Mouse (Mus musculus) thymus, postnatal 25 days (tissue): ENCODE data around the gene Cst6.
"Not testable (repeated sequence)": the region's sequence is repeated elsewhere in the genome, so short reads cannot be mapped to it uniquely, and the experiment has no call there.

Source experiments
- DNase-seq: peaks from one replicate; pipeline ENCODE4 v3.0.0; 2022

Cst6 gene

DNA sequence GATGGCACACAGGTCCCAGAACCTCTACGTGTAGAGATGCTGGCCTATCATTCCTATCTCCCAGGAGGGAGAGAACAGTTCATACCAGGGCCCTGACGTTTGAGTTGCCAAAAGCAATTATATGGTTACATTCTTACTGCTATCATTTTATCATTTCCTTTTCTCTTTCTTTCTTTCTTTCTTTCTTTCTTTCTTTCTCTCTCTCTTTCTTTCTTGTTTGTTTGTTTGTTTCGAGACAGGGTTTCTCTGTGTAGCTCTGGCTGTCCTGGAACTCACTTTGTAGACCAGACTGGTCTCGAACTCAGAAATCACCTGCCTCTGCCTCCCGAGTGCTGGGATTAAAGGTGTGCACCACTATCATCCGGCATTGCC is at the start of gene Cst6:
TSS of gene Cst6 (minus strand) at position 73 of the 372 bp plus-strand sequence.
- DNase-seq, result not testable (repeated sequence)

DNA sequence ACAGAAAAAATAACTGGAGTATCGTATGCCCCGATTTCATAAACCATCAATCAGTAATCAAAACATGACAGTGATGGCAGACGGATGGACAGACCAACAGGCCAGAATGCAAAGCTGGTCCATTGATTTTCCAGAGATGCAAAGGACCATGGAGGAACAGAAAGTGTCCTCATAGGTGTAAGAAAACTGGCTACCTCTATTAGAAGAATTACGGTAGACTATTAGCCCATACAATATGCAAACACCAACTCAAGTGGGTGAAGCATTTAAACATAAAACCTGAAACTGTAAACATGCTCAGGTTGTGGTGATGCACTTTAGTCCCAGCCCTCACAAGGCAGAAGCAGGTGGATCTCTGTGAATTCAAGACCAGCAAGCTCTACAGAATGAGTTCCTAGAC is 46.0 kb upstream of the Cst6 start:
- no peak for DNase-seq

DNA sequence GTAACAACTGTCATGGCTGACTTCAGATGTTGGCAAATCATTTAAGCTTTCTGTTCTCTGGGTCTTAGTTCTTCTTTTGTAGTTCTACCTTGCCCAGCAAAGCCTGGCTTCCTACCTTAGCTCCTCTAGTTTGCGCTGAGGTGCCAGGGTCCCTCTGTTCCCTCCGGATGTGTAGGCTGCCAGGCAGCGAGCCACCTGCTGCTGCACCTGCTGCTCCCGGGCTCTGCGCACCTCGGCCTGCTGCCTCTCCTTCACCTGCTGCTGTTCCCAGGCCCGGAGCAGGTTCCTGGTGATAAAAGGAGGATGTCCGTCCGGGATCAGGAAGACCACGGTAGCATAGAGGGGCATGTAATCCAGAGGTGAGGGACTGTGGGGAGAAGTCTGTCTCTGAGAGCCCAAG is 44.8 kb upstream of the Cst6 start:
- DNase-seq, result no peak

DNA sequence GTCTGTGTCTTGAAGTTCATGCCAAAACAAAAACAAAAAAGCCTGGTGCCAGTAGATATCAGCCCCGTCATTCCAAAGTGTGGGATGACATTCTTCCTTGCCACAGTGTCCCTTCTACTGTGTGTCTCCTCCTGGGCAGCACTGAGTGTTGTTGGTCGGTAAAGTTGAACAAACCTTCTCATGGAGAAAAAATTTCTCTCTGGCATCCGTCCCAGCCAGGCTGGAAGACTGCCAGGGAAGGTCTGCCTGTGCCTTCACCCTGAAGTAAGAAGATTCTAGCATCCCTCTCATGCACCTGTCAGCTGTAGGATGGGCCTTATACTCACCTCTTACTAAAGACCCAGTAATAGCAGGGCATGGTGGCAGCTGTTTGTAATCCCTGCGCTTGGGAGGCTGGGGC is 43.5 kb upstream of the Cst6 start:
- DNase-seq, result no peak

DNA sequence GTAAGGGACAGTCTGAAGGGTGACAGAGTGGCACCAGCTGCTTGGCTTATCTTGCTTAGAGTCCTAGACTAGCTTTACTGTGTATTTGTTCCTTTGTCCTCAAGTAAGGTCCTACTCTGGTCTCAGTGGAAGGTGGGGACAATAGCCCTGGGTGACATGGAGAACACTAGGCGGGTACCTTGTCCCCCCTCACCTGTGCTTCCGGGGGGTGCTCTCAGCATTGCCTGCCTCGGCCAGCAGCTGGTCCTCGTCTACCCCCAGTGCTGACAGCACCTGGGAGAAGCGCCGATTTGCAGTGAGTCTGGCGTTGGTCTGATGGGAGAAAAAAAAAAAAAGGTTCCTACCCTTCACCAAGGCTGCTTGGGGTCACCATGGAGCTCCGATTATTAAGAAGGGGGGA is 41.0 kb upstream of the Cst6 start:
- peak; percentile 60 for DNase-seq

DNA sequence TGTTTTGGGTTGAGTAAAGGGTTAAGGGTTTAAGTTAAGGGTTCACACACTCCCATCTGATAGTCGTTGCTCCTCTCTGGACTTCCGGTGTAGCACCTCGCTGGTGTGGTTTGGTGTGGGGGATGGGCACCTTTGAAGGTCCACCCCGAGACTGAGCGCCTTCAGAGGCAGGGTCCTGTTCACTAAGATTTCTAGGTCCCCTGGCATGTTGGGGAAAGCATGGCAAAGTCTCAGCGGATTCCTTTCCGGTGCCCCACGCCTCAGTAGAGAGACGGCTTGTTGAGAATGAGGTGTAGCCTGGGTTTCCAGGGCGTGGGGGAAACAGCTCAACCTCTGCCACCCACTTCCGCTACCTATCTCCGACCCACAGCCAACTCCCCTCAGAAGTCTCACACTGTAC is 40.3 kb upstream of the Cst6 start:
- DNase-seq, result peak; percentile 86

DNA sequence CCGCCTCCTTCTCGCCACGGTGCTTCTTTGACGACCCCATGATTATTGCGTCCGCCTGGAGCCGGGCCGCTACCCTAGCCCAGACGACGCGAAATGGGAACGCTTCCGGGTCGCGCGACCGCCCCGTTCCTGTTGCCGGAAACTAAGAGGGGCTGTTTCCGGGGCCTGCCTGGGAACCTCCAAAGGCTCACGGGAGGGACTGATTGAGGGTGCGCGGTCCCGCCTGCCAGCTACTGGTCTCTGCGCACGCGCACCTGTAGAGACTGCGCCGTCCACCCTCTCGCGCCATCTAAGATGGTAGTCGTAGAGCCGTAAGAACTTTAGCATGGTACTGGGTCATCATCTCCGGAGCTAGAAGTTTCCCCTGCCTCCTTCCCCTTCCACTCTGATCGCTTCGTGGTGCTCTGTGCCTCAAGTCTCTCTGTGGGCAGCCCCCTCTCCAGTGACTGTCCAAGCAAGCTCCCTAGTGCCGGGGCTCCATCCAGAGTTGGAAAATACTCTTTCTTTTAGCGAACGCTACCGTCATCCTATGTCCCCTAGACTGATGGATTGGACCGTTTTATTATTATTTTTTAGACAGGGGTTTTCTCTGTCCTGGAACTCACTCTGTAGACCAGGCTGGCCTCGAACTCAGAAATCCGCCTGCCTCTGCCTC is 39.3 kb upstream of the Cst6 start, which contains the start of gene Sart1:
TSS of gene Sart1 (minus strand) at position 116 of the 655 bp plus-strand sequence.
- DNase-seq, result peak; percentile 93

DNA sequence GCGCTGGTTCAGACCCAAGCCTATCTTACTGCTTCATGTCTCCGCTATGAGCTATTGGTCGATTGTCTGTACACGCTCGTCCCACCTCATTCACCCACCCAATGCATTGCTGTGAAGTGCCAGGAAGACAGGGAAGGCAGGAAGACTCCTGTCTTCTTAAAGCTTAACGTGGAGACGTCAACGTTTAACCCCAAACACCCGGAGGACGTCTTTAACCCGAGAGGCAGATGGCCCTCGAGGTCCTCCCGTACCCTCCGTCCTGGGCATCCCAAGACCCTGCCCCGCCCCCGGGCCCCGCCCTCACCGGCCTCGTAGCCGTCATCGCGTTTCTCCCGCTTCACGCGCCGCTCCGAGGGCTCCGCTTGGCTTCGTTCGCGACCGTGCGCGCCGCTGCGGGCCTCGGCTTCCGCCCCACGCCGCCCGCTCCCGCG is 38.7 kb upstream of the Cst6 start:
- DNase-seq, result no peak

DNA sequence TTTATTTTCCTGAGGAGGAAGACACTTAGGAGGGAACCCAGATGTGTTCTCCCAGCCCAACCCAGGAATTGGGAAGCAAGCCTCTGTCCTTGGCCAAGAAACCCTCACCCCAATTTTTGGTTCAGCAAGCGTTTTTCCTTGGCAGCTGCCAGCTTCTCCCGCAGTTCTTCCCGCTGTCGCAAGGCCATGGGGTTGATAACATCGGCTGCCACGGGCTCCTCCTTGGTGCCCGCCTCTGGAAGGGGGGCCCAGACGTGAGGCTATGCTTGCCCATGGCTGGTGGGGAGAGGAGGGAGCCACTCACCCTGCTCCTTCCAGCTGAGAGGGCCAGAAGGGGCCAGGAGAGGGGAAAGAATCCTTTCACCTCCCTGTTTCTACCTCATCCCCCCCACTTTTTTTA is 35.3 kb upstream of the Cst6 start:
- DNase-seq, result no peak

DNA sequence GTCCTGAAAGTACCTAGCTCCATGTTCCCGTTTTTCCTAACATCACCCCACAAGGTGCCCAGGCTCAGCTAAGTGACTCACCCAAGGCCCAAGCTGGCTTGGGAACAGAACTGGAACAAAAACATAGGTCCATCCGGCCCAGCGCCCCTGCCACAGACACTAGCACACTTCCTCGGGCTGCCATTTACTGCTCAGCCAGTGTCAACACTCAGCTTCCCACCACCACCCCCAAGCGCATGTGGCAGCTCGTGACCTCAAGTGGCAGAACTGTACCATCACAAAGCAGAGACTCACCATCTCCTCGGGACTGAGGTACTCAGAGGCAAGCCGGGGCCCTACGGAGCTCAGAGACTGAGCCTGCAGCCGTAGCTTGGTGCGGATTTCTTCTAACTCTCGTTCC is 34.0 kb upstream of the Cst6 start:
- no peak for DNase-seq

DNA sequence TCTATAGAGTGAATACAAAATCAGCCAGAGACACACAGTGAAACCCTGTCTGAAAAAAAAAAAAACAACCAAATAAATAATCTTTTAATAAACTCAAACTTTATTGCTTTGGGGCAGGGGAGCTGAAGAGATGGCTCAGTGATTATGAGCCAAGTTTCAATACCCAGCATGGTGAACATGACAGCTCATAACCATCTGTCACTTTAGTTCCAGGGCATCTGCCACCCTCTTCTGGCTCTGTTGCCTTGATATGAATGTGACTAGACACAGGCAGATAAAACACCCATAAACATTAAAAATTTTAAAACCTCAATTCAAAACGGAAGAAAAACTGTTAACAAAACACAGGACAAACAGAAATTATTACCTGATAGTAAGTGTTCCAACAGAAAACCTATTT is 28.1 kb upstream of the Cst6 start:
- no peak for DNase-seq

DNA sequence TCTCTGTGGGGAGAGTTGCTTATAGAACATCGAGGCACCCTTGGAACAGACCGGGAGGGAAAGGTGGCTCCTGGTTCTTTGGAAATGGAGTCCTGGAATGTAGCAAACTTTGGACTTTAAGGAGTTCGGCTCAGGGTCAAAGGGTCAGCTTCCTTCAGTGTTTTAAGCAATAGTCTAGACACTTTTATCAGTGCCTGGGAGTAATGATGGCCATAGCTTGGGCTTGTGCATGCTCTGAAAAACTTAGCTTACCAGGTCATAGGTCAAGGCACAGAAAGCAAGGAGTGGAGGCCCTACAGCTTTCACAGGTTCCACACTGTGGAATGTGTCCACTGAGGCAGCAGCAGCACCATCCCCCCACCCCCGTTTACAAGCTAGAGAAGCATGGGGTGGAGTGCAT is 25.4 kb upstream of the Cst6 start:
- no peak for DNase-seq

DNA sequence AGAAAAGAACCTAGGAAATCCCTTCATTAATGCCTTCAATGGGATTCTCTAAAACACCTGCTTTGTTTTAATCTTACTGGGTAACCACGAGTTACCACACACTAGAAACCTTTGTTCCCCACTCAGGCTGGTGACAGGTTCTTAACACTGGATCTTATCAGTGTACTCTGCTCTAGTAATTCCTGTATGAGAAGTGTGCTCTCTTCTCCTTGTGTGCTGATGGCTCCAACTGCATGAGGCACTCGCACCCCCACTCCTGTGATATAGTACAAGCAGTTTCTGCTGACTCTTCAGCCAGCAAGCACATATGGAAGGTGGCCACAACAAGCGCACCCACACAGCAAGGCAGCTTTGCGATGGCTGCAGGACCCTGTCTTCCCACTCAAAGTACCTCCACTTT is 24.8 kb upstream of the Cst6 start:
- no peak for DNase-seq

DNA sequence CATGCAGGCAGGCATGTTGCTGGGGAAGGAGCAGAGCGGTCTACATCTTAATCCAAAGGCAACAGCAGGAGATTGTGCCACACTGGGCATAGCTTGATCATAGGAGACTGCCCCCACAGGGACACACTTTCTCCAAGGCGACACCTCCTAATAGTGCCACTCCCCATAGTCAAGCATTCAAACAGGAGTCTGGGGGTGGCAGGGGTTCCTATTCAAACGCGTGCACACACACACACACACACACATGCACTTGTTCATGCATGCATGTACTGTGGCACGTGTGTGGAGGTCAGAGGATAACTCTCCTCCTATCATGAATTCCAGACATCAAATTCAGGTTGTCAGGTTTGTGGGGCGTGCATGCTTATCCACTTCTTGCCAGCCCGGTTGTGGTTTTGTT is 23.4 kb upstream of the Cst6 start:
- no peak for DNase-seq

DNA sequence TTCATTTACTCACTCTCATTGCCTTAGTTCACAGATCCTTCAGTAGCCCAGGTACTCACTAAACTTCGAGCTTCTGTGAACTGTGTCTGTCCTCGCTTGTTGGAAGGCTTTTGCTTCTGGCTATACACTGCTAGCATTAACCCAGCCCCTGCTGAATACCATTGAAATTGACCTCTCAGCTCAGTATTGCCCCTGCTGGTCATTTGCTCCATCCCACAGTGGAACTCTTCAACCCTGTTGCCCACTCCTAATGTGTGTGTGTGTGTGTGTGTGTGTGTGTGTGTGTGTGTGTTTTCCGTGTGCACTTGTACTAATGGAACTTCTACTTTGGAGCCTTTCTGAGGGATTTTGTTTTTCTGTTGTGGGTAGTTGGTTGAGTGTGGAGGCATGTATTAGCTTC is 21.6 kb upstream of the Cst6 start:
- DNase-seq, result no peak

DNA sequence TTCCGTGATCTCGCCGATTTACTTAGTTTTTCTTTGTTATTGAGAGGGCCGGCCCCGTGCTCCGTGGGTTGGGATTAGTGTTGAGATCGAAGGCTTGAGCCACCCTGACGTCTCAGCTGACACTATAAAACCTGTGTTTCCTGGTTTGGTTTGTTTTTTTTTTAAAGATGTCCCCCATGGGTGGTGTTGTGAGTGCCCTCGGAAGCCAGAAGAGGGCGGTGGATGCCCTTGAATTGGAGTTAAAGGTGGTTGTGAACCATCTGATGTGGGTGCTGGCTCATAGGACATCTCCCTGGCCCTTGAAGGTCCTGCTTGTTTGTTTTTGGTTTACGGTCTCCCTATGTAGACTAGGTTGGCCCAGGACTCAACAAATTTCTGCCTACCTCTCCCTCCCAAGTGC is 18.1 kb upstream of the Cst6 start:
- DNase-seq, result no peak

DNA sequence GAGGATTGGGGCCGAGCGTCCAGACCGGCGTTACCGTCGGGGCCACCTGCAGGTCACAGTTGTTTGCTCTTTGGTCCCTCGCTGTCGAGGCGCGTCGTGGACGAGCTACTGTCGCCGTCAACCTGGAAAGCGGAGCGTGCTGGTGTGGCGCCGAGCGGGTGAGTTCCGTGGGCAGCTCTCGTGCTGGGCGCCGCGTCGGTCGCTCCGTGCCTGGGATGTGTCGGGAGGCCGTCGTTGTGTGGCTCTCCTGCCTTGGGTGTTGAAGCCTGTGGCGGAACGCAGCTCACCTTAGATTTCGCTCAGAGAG is 17.6 kb upstream of the Cst6 start, which contains the start of gene Banf1:
TSS of gene Banf1 (minus strand) at position 116 of the 307 bp plus-strand sequence.
- no peak for DNase-seq

DNA sequence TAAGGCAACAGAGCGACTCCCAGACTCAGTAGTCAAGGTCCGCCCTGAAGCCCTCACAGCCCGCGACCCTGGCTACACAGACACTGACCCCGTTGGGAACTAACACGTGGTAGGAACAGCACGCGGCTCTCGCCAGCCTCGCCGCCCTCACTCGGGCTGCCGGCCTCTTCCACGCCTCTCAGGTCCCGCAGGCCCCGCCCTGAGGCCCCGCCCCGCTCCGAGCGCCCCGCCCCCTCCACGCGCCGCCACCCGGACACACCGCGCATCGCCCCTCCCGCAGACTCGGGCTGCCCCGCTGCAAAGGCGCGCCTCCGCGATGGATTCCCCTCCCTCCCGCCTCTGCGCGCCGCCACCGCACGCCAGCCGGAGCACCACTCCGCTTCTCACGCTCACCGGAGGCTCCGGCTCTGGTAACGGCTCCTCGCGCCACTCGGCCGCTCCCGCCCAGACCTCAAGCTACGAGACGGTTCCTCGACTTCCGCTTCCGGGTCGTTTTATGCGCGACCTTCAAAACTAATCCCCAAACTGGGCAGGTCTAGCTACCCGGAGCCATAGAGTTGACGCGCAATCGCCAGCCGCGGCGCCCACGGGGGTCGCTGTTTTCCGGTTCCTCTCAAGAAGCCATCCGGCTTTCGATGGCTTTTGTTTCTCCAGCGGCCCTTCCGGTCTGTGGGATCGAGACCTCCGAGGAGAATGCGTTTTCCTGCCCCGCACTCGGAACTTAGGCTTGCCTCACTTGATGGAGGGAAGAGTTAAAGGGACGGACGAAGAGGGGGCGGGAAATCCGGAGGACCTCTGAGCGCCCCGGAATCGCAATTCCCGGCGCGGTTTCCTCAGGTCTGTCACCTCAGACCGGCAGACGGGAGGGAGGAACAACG is 17.0 kb upstream of the Cst6 start, which contains the start of gene Eif1ad:
TSS of gene Eif1ad (plus strand) at position 567 of the 878 bp plus-strand sequence.
- peak; percentile 94 for DNase-seq

DNA sequence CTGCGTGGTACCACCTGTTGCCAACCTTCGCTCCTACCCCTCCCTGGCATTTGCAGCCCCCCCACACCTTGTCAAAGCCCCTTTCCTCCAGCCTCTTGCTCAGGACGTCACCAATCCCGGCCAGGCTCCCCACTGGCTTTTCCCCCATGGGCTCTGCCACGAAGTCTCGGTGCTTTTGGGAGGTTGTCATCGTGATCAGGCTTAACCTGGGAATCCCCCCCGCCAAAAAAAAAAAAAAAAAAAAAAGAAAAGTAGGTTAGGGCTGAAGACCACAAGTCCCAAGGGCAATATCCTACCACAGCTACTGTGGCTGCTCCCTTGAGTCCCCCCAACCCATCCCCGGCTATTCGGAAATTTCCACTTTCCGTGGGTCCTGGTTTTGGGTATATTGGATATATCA is 16.4 kb upstream of the Cst6 start:
- no peak for DNase-seq

DNA sequence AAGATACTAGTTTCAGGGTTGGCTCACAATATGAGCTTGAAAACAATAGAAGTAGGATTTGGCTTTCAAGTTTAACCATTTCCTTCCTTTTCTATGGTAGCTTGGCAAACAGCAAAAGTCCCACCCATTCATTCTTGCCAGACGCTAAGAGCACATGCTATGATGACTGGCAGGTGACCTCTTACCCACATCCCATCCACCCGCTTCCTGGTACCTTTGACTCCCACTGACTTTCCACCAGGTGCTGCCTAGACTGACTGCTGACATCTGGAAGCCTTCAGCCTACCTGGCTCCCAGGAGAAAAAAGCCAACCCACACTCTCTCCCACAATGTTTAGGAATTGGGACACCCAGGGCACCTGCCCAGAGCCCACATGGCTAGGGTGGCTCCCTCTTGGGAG is 14.8 kb upstream of the Cst6 start:
- no peak for DNase-seq

DNA sequence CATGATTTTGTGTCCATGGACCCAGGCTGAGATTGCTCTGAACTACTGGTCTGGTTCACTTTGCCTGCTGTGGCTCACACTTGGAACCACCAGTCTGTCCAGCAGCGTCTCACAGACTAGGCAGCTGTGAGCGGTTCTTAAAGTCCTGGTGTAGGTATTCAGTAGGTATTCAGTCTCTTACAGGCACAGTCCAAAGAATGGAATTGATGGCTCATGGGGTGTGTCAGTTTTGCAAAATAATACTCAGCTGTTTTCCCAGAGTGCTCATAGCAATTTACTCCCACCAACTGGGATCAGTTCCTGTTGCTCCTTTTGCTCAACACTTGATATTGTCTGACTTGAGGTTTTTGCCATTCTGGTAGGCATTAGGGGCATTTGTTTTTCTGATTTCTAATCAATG is 12.8 kb upstream of the Cst6 start:
- no peak for DNase-seq

DNA sequence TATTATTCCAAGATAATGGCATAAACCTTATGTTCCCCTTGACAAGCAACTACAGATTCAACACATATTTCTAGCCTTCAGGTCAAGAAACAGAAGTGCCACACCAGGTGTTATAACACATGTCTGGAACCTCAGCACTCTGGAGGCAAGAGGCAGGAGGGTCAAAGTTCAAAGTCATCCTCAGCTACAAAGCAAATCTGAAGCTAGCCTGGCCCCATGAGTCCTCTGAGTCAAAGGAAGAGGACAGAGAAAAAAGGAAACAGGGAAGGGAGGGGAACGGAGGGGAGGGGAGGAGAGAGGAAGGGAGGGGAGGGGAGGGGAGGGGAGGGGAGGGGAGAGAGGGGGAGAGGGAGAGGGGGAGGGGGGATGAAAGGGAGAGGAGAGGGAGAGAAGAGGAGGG is 6.7 kb upstream of the Cst6 start:
- DNase-seq, result no peak

DNA sequence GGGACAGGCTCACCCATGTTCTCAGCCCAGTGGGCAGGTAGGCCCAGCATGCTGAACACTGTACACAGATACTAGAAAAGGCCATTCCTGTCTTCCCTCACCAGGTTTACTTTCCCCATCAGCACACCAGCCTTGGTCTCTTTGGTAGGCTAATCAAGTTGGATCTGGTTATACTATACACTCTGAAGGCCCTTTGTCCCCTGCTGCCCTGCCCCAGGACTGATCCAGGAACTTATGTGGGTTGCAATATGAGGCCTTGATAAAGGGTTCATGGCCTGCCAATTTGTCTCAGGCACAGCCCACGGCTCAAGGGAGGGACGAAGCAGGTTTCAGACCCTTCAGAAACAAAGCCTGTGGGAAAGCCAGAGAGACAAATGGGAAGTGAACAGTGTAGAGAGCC is 4.2 kb upstream of the Cst6 start:
- DNase-seq, result no peak
